Mouse (Mus musculus) bone marrow, adult 2 months (tissue): ENCODE measurements around the gene Hivep1.

Experiments used
- CTCF ChIP-seq: fragments of 200-500 bp; IDR thresholded peaks from 2 replicates; pipeline ENCODE4 v1.5.1; 2011; ENCODE audit warnings: low read length, control low read depth; ENCODE audit not compliant: control insufficient read depth, insufficient read depth
- POLR2A ChIP-seq: fragments of 200-500 bp; IDR thresholded peaks from 2 replicates; pipeline ENCODE4 v1.6.1; 2011; ENCODE audit warnings: low read depth, mild to moderate bottlenecking, control low read depth, low read length, borderline replicate concordance; ENCODE audit not compliant: control insufficient read depth

- TF ChIP-seq CTCF (no peak), POLR2A (no peak)
Measured at GRCm38 (mm10) chr13:42015484-42016045, 36.3 kb upstream of the Hivep1 start.
